In the genomic region with DNA sequence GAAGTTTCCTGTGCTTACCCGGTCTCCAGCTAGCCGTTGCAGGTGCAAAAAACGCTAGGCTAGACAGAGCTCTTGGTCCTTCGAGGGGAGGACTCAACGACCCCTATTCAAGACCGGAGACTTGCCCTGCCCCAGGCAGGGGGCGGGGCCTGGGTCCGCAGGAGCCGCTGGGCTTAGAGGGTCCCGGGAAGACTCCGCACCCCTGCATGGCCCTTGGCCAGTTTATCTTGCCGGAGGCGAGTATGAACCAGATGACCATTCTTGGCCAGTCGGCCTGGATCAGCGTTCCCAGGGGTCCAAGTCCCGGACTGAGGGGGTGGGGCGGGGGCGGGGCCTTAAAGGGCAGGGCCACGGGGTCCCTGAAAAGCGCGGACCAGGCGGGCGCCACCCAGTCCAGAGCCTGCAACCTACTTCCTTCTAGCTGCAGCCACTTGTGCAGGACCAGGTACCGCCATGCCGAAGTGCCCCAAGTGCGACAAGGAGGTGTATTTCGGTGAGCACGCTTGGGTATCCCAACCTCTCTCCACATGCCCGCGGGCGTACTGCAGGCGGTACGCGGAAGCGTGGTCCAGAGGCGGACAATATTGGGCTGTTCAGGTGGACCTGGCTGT, we compare ENCODE assay signal across 8 mouse cellular contexts. TPM values are rescaled to one million over a fixed set of nuclear protein-coding genes. Genes with fewer than 3 reads are reported as not detected.
DNase-seq lines count a peak whose midpoint lies in the region; ATAC-seq and TF ChIP-seq lines count a peak whose summit lies in the region.
"Had no signal": no experiment of that assay in that cellular context is flagged by ENCODE, and none has a peak within 500 bp of the region (broad histone marks: within the 10 kb centered on the region; RNA-seq: fewer than 3 reads in every experiment).

No protein-coding gene starts in this region.

- WGBS in kidney, embryonic 15.5 days = under 1% methylated on average over 36 of the region's 36 CpGs

- no peak for TF ChIP-seq CTCF in G1E (IDR thresholded peaks at IDR 0.05; ENCODE audit: low read depth, low read length)

- peaks cover 26% of the 10 kb centered on the region for H3K27me3 ChIP-seq in G1E (ENCODE audit: insufficient read depth, low read length)
- peaks cover 27% of the 10 kb centered on the region; the same call in 1 of the 2 replicates for H3K27me3 ChIP-seq in kidney, embryonic 15.5 days

- peaks cover 94% of the 10 kb centered on the region for H3K4me1 ChIP-seq in G1E (ENCODE audit: insufficient read depth, low read depth, low read length)
- peaks cover 65% of the 10 kb centered on the region for H3K4me1 ChIP-seq in kidney, embryonic 15.5 days

- H3K9me3 ChIP-seq in G1E (replicated peaks) = no peaks in the 10 kb centered on the region
- no peaks in the 10 kb centered on the region for H3K9me3 ChIP-seq in kidney, embryonic 15.5 days (replicated peaks)

- peak overlapping the region; percentile 75 for H3K4me3 ChIP-seq in G1E (ENCODE audit: low read depth, low read length)
- H3K4me3 ChIP-seq in kidney, embryonic 15.5 days (replicated peaks) = peak overlapping the region; percentile 53

- no peak for ATAC-seq in G1E (ENCODE audit: extremely low read depth, insufficient number of reproducible peaks, low FRiP score, poor library complexity, severe bottlenecking)
- ATAC-seq in kidney, embryonic 15.5 days (replicated peaks; ENCODE audit: low FRiP score) = no peak

- peak overlapping the region; percentile 85 for H3K4me2 ChIP-seq in kidney, embryonic 15.5 days

- peaks cover 16% of the 10 kb centered on the region for H3K36me3 ChIP-seq in G1E (replicated peaks)
- no peaks in the 10 kb centered on the region for H3K36me3 ChIP-seq in kidney, embryonic 15.5 days

- H3K9ac ChIP-seq in kidney, embryonic 15.5 days = peak overlapping the region; percentile 52

- peak; percentile 83 for DNase-seq in G1E (ENCODE audit: low spot score)
- peak; percentile 54 for DNase-seq in embryo, embryonic 10.5 days (ENCODE audit: low spot score)
- peak; percentile 75 to 82 for DNase-seq in heart, adult 9 months (ENCODE audit: low spot score in 2 of 2)
- peak; percentile 73 for DNase-seq in lung, postnatal 14 days
- DNase-seq in spleen, postnatal 36 days (ENCODE audit: low spot score in 2 of 2) = peak; percentile 78 to 79
- DNase-seq in layer of hippocampus, postnatal 25 days (ENCODE audit: extremely low spot score in 1 of 2, low spot score in 1 of 2) = no peak

- H3K27ac ChIP-seq in kidney, embryonic 15.5 days = no peak overlapping the region

RNA-seq across cellular contexts. Expression of a gene that starts 4.5 kb away (rescaled TPM):
- 8.4 and 13.7 TPM in 2 replicates for total RNA-seq in G1E (2014; fragmentation: Nextera tagmentation)
- total RNA-seq in G1E (2017) = 9.3 and 13.0 TPM in 2 replicates
- polyA plus RNA-seq in G1E (2012) = 31.4 and 35.1 TPM in 2 replicates
- 40.2 and 42.0 TPM in 2 replicates for polyA plus RNA-seq in kidney, embryonic 15.5 days (2015; fragmentation: Nextera tagmentation; extraction: Ambion mirVana)
- total RNA-seq in layer of hippocampus, postnatal 25 days (2021) = 1 to 10 TPM; 1.1 to 1.2 TPM

RNA-seq across cellular contexts. Expression of a gene that starts 5.7 kb away (rescaled TPM):
- 31.5 and 42.4 TPM in 2 replicates for total RNA-seq in G1E (2014; fragmentation: Nextera tagmentation)
- total RNA-seq in G1E (2017) = 897 and 989 TPM in 2 replicates
- 143 and 174 TPM in 2 replicates for polyA plus RNA-seq in G1E (2012)
- 309 and 310 TPM in 2 replicates for polyA plus RNA-seq in kidney, embryonic 15.5 days (2015; fragmentation: Nextera tagmentation; extraction: Ambion mirVana)
- 10 to 100 TPM in 1 of 2 experiments, 1 to 10 TPM in 1; 7.6 to 12.6 TPM for total RNA-seq in layer of hippocampus, postnatal 25 days (2021)

RNA-seq across cellular contexts. Expression of a gene that starts 11.7 kb away (rescaled TPM):
- total RNA-seq in G1E (2014; fragmentation: Nextera tagmentation) (3.9 TPM in 1 of 2 replicates, not detected in the other), G1E (2017) (1.3 and 1.8 TPM in 2 replicates)
- 9.5 and 9.6 TPM in 2 replicates for polyA plus RNA-seq in G1E (2012)
- polyA plus RNA-seq in kidney, embryonic 15.5 days (2015; fragmentation: Nextera tagmentation; extraction: Ambion mirVana) = 203 and 210 TPM in 2 replicates
- total RNA-seq in layer of hippocampus, postnatal 25 days (2021) = 100 to 1,000 TPM; 110 to 113 TPM

RNA-seq across cellular contexts. Expression of a gene that starts 34.0 kb away (rescaled TPM):
- not detected in 2 replicates for total RNA-seq in G1E (2014; fragmentation: Nextera tagmentation)
- not detected in 2 replicates for total RNA-seq in G1E (2017)
- not detected in 2 replicates for polyA plus RNA-seq in G1E (2012)
- 9.5 and 10.5 TPM in 2 replicates for polyA plus RNA-seq in kidney, embryonic 15.5 days (2015; fragmentation: Nextera tagmentation; extraction: Ambion mirVana)
- 10 to 100 TPM; 22.6 to 23.3 TPM for total RNA-seq in layer of hippocampus, postnatal 25 days (2021)
- total RNA-seq: gastrocnemius, adult 8-10 months had no signal

RNA-seq across cellular contexts. Expression of a gene that starts 53.7 kb away (rescaled TPM):
- total RNA-seq in G1E (2014; fragmentation: Nextera tagmentation) = 269 and 277 TPM in 2 replicates
- 38.3 and 48.5 TPM in 2 replicates for total RNA-seq in G1E (2017)
- polyA plus RNA-seq in G1E (2012) = 489 and 507 TPM in 2 replicates
- polyA plus RNA-seq in kidney, embryonic 15.5 days (2015; fragmentation: Nextera tagmentation; extraction: Ambion mirVana) = 16.0 and 16.3 TPM in 2 replicates
- total RNA-seq in layer of hippocampus, postnatal 25 days (2021) = 10 to 100 TPM; 73.9 to 84.4 TPM

Comparison
In these comparisons a context has a peak if more than half of its experiments do, and no peak if none do; other contexts are left out.
1. DNase-seq: peak in G1E (single experiment), embryo, embryonic 10.5 days (single experiment), heart, adult 9 months (2 of 2), lung, postnatal 14 days (single experiment) and spleen, postnatal 36 days (2 of 2); none in layer of hippocampus, postnatal 25 days (0 of 2).
2. RNA of a gene that starts 4.5 kb away (total RNA-seq): 8.4 to 13.7 TPM in G1E; 1.1 to 1.2 TPM in layer of hippocampus, postnatal 25 days; every median in the first group is over 4 times any median in the second.
3. RNA of a gene that starts 11.7 kb away (total RNA-seq): 110 to 113 TPM in layer of hippocampus, postnatal 25 days; 1.3 to 3.9 TPM in G1E; every median in the first group is over 10 times any median in the second.